24 mouse cellular contexts compared by ENCODE assay signal in genomic region chrX:166809165-166809564, GRCm38 (mm10).
DNase-seq lines count a peak whose midpoint lies in the region; ATAC-seq and TF ChIP-seq lines count a peak whose summit lies in the region.
"Had no signal": no experiment of that assay in that cellular context is flagged by ENCODE, and none has a peak within 500 bp of the region (broad histone marks: within the 10 kb centered on the region; RNA-seq: fewer than 3 reads in every experiment).

No protein-coding gene starts in this region.

- no peaks in the 10 kb centered on the region for H3K36me3 ChIP-seq in forebrain, embryonic 13.5 days (ENCODE audit: poor library complexity, severe bottlenecking)
- H3K36me3 ChIP-seq in forebrain, embryonic 10.5 days (replicated peaks) = no peaks in the 10 kb centered on the region
- H3K36me3 ChIP-seq in midbrain, postnatal 0 days (ENCODE audit: insufficient read depth, low read length) = no peaks in the 10 kb centered on the region
- H3K36me3 ChIP-seq in midbrain, embryonic 11.5 days (ENCODE audit: control insufficient read depth, insufficient read depth, low read length) = no peaks in the 10 kb centered on the region
- H3K36me3 ChIP-seq in forebrain, embryonic 15.5 days = no peaks in the 10 kb centered on the region
- H3K36me3 ChIP-seq: embryonic facial prominence, embryonic 13.5 days; heart, embryonic 15.5 days; hindbrain, embryonic 15.5 days; intestine, embryonic 15.5 days; limb, embryonic 13.5 days; lung, embryonic 15.5 days had no signal

- H3K9ac ChIP-seq in forebrain, embryonic 13.5 days = no peak overlapping the region
- no peak overlapping the region for H3K9ac ChIP-seq in midbrain, postnatal 0 days (replicated peaks; ENCODE audit: low read length, poor library complexity, severe bottlenecking)
- no peak overlapping the region for H3K9ac ChIP-seq in midbrain, embryonic 11.5 days (ENCODE audit: low read length)
- no peak overlapping the region for H3K9ac ChIP-seq in forebrain, embryonic 15.5 days (replicated peaks)
- H3K9ac ChIP-seq: embryonic facial prominence, embryonic 13.5 days; heart, embryonic 15.5 days; hindbrain, embryonic 15.5 days; intestine, embryonic 15.5 days; limb, embryonic 13.5 days; liver, embryonic 14.5 days; lung, embryonic 15.5 days had no signal

- H3K4me1 ChIP-seq in forebrain, embryonic 13.5 days = peaks cover 6% of the 10 kb centered on the region; the same call in 1 of the 2 replicates
- H3K4me1 ChIP-seq in forebrain, embryonic 10.5 days = peaks cover 21% of the 10 kb centered on the region
- H3K4me1 ChIP-seq in midbrain, postnatal 0 days (ENCODE audit: insufficient read depth, low read length) = no peaks in the 10 kb centered on the region
- H3K4me1 ChIP-seq in midbrain, embryonic 11.5 days (ENCODE audit: control insufficient read depth, insufficient read depth, low read length) = 0 out of 2 replicates have a peak, but pooled peaks cover 2% of the 10 kb centered on the region
- H3K4me1 ChIP-seq in forebrain, embryonic 15.5 days = peaks cover 4% of the 10 kb centered on the region; the same call in 1 of the 2 replicates
- H3K4me1 ChIP-seq: heart, embryonic 15.5 days; hindbrain, embryonic 15.5 days; intestine, embryonic 15.5 days; limb, embryonic 13.5 days; lung, embryonic 15.5 days had no signal

- no peak for DNase-seq in forebrain, embryonic 10.5 days (ENCODE audit: extremely low spot score, low spot score)
- DNase-seq in midbrain, postnatal 0 days (ENCODE audit: low spot score) = peak; percentile 6
- no peak for DNase-seq in midbrain, embryonic 11.5 days (ENCODE audit: low spot score, missing footprints)
- DNase-seq in left cerebral cortex, adult 9 months (ENCODE audit: low spot score in 2 of 2) = peak; percentile 36 to 39
- DNase-seq in adrenal gland, postnatal 25 days = no peak
- DNase-seq in urinary bladder, adult 2 months (ENCODE audit: low spot score) = no peak
- DNase-seq: adrenal gland, postnatal 14 days; gastrocnemius, postnatal 36 days; heart, postnatal 4 days; kidney, adult 9 months; kidney, postnatal 25 days; lung, postnatal 4 days; retina, postnatal 1 day; thymus, adult 18-20 months had no signal

- TF ChIP-seq CTCF in midbrain, postnatal 0 days (IDR thresholded peaks at IDR 0.05) = no peak

- 0 out of 2 replicates have a peak, but pooled peaks cover 3% of the 10 kb centered on the region for H3K27me3 ChIP-seq in forebrain, embryonic 13.5 days
- peaks cover 96% of the 10 kb centered on the region for H3K27me3 ChIP-seq in forebrain, embryonic 10.5 days (ENCODE audit: poor library complexity, severe bottlenecking)
- H3K27me3 ChIP-seq in midbrain, postnatal 0 days (ENCODE audit: insufficient read depth, low read length) = no peaks in the 10 kb centered on the region
- H3K27me3 ChIP-seq in midbrain, embryonic 11.5 days (ENCODE audit: control insufficient read depth, insufficient read depth, low read length) = peaks cover 10% of the 10 kb centered on the region; the same call in 1 of the 2 replicates
- H3K27me3 ChIP-seq in forebrain, embryonic 15.5 days = no peaks in the 10 kb centered on the region
- H3K27me3 ChIP-seq: CH12.LX; heart, embryonic 15.5 days; lung, embryonic 15.5 days had no signal

- no peak overlapping the region for H3K4me2 ChIP-seq in forebrain, embryonic 13.5 days
- no peak overlapping the region for H3K4me2 ChIP-seq in midbrain, postnatal 0 days (ENCODE audit: low read depth, low read length, poor library complexity, severe bottlenecking)
- H3K4me2 ChIP-seq in midbrain, embryonic 11.5 days = no peak overlapping the region
- H3K4me2 ChIP-seq in forebrain, embryonic 15.5 days (replicated peaks) = no peak overlapping the region
- H3K4me2 ChIP-seq: embryonic facial prominence, embryonic 13.5 days; heart, embryonic 15.5 days; hindbrain, embryonic 15.5 days; intestine, embryonic 15.5 days; limb, embryonic 13.5 days; lung, embryonic 15.5 days had no signal

- H3K27ac ChIP-seq in forebrain, embryonic 13.5 days = no peak overlapping the region
- H3K27ac ChIP-seq in forebrain, embryonic 10.5 days = no peak overlapping the region
- H3K27ac ChIP-seq in midbrain, postnatal 0 days (ENCODE audit: low read depth, low read length) = no peak overlapping the region
- no peak overlapping the region for H3K27ac ChIP-seq in midbrain, embryonic 11.5 days (ENCODE audit: low read depth, low read length)
- H3K27ac ChIP-seq in forebrain, embryonic 15.5 days (replicated peaks) = 0 out of 2 replicates have a peak overlapping the region, but pooled peaks have one; percentile 31
- H3K27ac ChIP-seq: embryonic facial prominence, embryonic 13.5 days; heart, embryonic 15.5 days; hindbrain, embryonic 15.5 days; intestine, embryonic 15.5 days; limb, embryonic 13.5 days; liver, embryonic 14.5 days; lung, embryonic 15.5 days had no signal

- H3K4me3 ChIP-seq in forebrain, embryonic 13.5 days = no peak overlapping the region
- no peak overlapping the region for H3K4me3 ChIP-seq in forebrain, embryonic 10.5 days
- H3K4me3 ChIP-seq in midbrain, postnatal 0 days (ENCODE audit: low read depth, low read length) = no peak overlapping the region
- H3K4me3 ChIP-seq in midbrain, embryonic 11.5 days (ENCODE audit: low read depth, low read length) = no peak overlapping the region
- H3K4me3 ChIP-seq in forebrain, embryonic 15.5 days = no peak overlapping the region
- H3K4me3 ChIP-seq: embryonic facial prominence, embryonic 13.5 days; heart, embryonic 15.5 days; hindbrain, embryonic 15.5 days; intestine, embryonic 15.5 days; limb, embryonic 13.5 days; lung, embryonic 15.5 days had no signal

- no peaks in the 10 kb centered on the region for H3K9me3 ChIP-seq in forebrain, embryonic 13.5 days (replicated peaks)
- H3K9me3 ChIP-seq in forebrain, embryonic 10.5 days = no peaks in the 10 kb centered on the region
- H3K9me3 ChIP-seq in midbrain, postnatal 0 days (ENCODE audit: low read length) = no peaks in the 10 kb centered on the region
- H3K9me3 ChIP-seq in midbrain, embryonic 11.5 days (ENCODE audit: control insufficient read depth, low read length) = no peaks in the 10 kb centered on the region
- H3K9me3 ChIP-seq in forebrain, embryonic 15.5 days = no peaks in the 10 kb centered on the region
- H3K9me3 ChIP-seq: embryonic facial prominence, embryonic 13.5 days; heart, embryonic 15.5 days; hindbrain, embryonic 15.5 days; intestine, embryonic 15.5 days; limb, embryonic 13.5 days; lung, embryonic 15.5 days had no signal

- 56% methylated on average over 3 of the region's 3 CpGs for WGBS in forebrain, embryonic 13.5 days
- 79% methylated on average over 3 of the region's 3 CpGs for WGBS in forebrain, embryonic 10.5 days
- 55% methylated on average over 3 of the region's 3 CpGs for WGBS in midbrain, postnatal 0 days
- 71% methylated on average over 3 of the region's 3 CpGs for WGBS in midbrain, embryonic 11.5 days
- WGBS in forebrain, embryonic 15.5 days = 52% methylated on average over 3 of the region's 3 CpGs

- ATAC-seq in forebrain, embryonic 13.5 days = peak; percentile 76
- no peak for ATAC-seq in midbrain, postnatal 0 days (ENCODE audit: low FRiP score)
- no peak for ATAC-seq in midbrain, embryonic 11.5 days (ENCODE audit: low FRiP score)
- peak; percentile 67 for ATAC-seq in forebrain, embryonic 15.5 days (replicated peaks)
- ATAC-seq: intestine, embryonic 15.5 days had no signal

Comparison
In these comparisons a context has a peak if more than half of its experiments do, and no peak if none do; other contexts are left out.
1. DNase-seq: peak in midbrain, postnatal 0 days (single experiment) and left cerebral cortex, adult 9 months (2 of 2); none in forebrain, embryonic 10.5 days (single experiment), midbrain, embryonic 11.5 days (single experiment), adrenal gland, postnatal 25 days (single experiment) and urinary bladder, adult 2 months (single experiment).
2. ATAC-seq: peak in forebrain, embryonic 13.5 days (single experiment) and forebrain, embryonic 15.5 days (single experiment); none in midbrain, postnatal 0 days (single experiment) and midbrain, embryonic 11.5 days (single experiment).